Mouse (Mus musculus) heart, postnatal 0 days (tissue): ENCODE results near the gene Prune2.

Experiments
- CTCF ChIP-seq: IDR thresholded peaks from 2 replicates; pipeline ENCODE4 v1.5.1; 2016; ENCODE audit warnings: antibody characterized with exemption, control low read depth, low read depth
- EP300 ChIP-seq: IDR thresholded peaks from 2 replicates; pipeline ENCODE4 v1.6.1; 2016; ENCODE audit warnings: antibody characterized with exemption, low read depth

- TF ChIP-seq CTCF (no peak), EP300 (no peak)
Measured at GRCm38 (mm10) chr19:16911507-16911906, 44.4 kb upstream of the Prune2 start.
